Mouse (Mus musculus): Measurements from ENCODE around the gene Tacc3.

Gene Tacc3

DNA sequence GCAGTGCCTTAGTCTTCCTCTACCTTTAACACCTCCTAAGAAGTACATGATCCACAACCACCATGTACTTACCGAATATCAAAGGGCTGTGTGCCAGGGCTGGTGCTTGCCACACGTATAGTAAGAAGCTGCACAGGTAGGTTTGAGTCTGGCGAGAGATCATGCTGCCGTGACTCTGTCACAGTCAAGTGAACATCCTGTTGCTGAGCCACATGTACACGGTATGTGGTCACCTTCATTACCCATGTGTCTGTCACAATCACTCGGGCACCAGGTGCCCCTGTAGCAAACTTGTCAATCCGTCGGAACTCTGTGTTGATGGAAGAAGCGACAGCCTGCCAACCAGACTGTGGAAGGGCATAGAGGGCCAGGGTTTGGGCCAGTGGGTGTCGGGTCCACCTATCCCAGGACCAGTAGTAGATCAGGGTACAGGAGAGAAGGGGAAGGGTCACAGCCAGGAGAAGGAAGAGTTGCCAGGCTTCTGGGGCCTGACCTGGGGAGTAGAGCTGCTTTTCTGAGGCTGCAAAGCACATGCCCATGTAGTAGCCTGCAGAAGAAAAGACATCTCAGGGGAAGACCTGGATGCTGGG is 2.6 kb upstream of the Tacc3 start:
- no peak for DNase-seq (ENCODE audit: low spot score)

DNA sequence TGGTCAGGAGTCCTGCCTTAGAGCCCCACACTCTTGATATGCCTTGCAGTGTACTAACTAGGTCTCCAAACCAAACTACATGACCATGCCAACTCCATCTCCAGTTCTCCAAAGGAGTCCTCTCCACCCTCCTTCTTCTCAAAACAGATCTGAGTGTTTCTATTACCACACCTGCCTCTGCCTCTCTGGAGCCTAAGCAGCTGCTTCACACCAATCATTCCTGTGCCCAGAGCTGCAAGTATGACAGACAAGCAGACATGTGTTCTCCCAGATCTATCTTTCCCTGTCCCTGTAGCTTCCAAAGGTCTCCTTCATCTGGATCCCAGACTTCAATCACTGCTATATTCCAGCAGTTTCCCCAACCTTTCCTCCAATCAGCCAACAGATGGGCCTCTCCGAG is 1.2 kb upstream of the Tacc3 start:
- no peak for DNase-seq (ENCODE audit: low spot score)

GRCm38 (mm10) chr5:33657251-33657786 is 609 bp upstream of the Tacc3 start:
- DNase-seq (ENCODE audit: low spot score): no peak

GRCm38 (mm10) chr5:33658664-33659050 is 729 bp downstream of the Tacc3 start:
- no peak for DNase-seq (ENCODE audit: low spot score)

GRCm38 (mm10) chr5:33668223-33668622 is 10.3 kb downstream of the Tacc3 start:
- no peak for DNase-seq (ENCODE audit: low spot score)

DNA sequence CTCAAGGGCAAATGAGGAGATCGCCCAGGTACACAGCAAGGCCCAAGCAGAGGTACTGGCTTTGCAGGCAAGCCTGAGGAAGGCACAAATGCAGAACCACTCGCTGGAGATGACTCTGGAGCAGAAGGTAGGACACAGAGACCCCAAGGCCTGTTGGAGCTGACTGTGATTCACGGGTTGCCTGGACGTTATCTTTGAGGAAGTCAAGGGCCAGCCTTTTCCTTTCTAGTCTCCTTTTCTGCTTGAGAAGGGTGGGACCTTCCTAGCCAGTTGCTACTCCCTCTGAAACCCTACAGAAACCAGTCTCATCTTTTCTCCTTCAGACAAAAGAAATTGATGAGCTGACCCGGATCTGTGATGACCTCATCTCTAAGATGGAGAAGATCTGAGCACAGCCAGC is 13.7 kb downstream of the Tacc3 start:
- no peak for DNase-seq (ENCODE audit: low spot score)

GRCm38 (mm10) chr5:33674439-33674838 is 16.5 kb downstream of the Tacc3 start:
- DNase-seq (ENCODE audit: low spot score): no peak

GRCm38 (mm10) chr5:33675964-33676363 is 18.0 kb downstream of the Tacc3 start:
- DNase-seq (ENCODE audit: low spot score): no peak

- no peak for DNase-seq (ENCODE audit: low spot score)
Measured at GRCm38 (mm10) chr5:33678244-33678643, 20.3 kb downstream of the Tacc3 start.

DNA sequence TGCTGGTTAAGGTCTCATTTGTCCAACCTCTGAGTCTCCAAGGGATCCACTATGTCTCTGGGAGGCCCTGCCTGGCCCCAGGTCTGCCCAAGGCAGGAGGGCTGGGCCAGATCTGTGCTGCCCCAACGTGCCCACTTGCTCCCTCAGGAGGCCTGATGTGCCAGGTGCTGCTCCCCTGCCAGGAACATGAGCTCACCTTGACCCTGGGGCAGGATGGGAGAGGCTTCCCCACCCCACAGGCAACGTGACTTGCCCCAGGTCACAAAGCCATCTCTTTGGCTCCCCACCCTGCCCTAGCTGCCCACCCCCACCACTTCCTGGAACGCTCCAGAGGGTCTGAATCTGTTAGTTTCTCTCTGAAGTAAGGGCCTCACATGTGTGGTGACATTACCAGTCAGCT is 23.1 kb downstream of the Tacc3 start:
- DNase-seq (ENCODE audit: low spot score): no peak

GRCm38 (mm10) chr5:33681611-33682388 is 23.9 kb downstream of the Tacc3 start:
- no peak for DNase-seq (ENCODE audit: low spot score)

DNA sequence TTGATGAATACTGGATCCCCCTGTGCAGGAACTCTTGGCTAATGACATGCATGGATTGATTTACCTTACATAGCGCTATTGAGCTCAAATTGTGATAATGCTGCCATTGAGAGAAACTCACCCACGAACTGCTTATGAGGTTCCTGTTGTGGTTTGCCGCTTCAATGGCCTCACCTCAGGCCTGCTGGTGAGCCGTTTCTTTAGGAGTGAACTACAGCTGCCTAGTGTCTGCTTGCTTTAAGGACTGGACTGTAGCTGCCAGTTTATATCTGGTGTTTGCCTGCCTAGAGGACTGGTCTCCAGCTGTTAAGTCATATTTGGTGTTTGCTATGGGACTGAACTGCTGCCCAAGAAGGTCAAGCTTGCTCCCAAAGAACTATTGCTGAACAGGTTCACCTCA is 25.0 kb downstream of the Tacc3 start:
- no peak for DNase-seq (ENCODE audit: low spot score)

DNA sequence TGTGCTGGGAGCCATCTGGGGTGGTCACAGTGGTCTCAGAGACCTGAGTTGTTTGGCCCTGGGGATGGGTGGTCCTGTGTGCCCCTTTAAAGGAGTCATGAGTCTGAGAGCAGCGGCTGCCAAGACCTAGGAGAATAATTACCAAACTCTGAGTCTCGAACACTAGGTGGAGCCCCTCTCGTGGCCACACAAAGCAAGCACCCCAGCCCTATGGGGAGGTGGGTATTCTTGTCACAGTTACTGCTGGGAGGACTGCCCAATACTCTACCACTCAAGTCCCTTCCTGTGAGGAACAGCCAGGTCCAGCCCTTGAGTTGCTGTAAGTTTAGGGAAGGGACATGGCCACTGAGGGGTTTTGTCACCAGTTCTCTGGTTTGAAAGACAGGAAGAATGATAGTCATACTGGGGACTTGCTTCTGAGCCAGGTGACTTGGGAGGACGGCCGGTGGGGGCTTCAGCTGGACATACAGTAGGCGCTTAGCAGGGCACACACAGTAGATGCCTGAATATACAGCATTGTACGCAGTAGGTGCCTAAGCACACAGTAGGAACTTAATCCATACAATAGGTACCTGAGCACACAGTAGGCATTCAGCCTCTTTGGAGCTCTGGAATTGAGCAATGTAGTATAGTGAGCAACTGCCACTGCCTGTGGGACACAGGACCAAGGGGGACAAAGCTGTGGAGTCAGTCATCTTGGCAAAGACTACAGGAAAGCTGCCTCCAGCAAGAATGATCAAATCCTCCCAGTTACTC is 26.1 kb downstream of the Tacc3 start:
- DNase-seq (ENCODE audit: low spot score): no peak

DNA sequence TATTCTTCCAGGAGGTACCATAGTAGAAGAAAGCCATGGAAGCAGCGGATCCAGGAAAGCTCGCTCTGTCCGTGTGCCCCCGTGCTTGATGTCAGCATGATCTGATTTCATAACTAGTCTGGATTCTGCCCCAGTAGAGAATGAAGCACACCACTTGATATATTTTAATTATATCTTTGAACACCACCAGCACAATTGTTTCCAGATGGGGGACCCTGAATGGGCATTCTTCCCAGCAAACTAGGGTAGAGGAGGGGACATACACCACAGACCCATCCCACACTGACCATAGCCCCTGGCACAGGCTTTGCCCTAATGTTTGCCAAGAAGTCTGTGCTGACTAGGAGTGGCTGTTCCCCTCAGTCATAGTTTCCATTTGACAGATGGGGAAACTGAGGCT is 27.0 kb downstream of the Tacc3 start:
- DNase-seq (ENCODE audit: low spot score): no peak

GRCm38 (mm10) chr5:33687142-33687541 is 29.2 kb downstream of the Tacc3 start:
- no peak for DNase-seq (ENCODE audit: low spot score)

GRCm38 (mm10) chr5:33688278-33689220 is 30.6 kb downstream of the Tacc3 start:
- no peak for DNase-seq (ENCODE audit: low spot score)

DNA sequence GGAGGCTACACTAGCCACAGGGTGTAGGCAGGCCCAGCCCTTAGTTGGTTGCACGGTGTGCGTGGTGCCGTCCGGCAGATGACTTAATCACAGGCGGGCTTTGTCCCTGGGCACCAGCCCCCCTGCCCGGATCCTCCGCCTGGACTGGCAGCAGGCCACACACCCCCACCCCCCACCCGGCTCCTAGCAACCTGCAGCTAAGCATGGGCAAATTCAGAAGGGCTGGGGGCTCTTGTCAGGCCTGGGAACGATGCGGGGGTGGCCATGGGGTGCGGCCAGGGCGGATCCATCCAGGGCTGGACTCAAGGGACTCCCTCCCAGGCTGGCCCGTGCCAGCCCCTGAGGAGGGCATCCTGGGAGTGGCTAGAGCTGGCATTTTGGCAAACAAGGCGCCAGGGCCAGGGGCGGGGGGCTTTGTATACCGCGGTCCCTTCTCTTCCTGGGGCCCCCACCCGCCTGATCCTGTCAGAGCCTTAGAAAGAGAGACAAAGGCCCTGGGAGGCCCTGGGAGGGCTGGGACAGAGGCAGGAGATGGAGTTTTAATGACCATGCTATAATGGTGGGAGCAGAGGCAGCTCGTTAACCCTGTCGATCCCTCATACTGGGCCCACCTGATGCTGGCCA is 31.4 kb downstream of the Tacc3 start:
- DNase-seq (ENCODE audit: low spot score): no peak

DNA sequence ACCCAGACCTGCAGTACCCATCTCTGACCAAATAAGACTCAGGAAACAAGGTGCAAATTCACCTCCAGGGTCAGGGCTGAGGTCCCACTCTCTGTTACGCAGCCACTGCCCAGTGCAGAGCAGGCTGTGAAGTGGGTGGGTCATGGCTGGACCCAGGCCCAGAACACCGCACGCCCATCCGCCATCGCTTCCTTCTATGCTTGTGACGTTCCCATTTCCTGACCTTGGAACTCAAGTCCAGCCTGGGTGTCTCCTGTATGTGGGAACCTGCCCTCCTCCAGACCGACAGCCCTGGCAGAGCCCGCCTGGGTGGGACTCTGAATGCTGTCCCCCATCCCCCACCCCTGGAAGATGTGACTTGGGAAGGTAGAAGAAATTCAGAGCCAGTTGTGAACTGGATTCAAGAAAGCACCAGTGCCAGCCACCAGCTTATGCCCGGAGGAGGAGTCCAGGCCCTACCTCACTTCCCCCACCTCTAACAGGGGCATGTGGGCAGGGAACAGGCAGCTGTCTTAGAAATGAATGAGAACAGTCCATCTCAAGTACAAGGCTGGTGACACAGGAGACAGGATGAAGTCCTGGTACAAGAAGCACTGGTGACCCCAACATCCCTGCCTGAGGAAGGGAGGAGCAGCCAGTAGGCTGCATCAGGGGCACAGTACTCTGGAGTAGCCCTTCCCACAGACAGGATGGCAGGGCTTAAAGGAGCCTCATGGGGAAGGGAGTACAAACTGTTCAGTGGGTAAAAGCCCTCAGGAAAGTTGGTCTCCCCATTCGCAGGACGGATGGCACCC is 32.1 kb downstream of the Tacc3 start:
- DNase-seq (ENCODE audit: low spot score): no peak

GRCm38 (mm10) chr5:33692393-33692792 is 34.5 kb downstream of the Tacc3 start:
- no peak for DNase-seq (ENCODE audit: low spot score)

- no peak for DNase-seq (ENCODE audit: low spot score)
Measured at GRCm38 (mm10) chr5:33694461-33694847, 36.5 kb downstream of the Tacc3 start.
